Mouse (Mus musculus) intestine, embryonic 15.5 days (tissue): Measurements from ENCODE around the gene Grm1. TPM values are rescaled to one million over a fixed set of nuclear protein-coding genes. Genes with fewer than 3 reads are reported as not detected.

ENCODE experiments used
- ATAC-seq: fragments of 200-750 bp; cut with Nextera tagmentation; 2 replicates; pipeline ENCODE4 v1.8.0; 2017; ENCODE audit warnings: moderate TSS enrichment, moderate library complexity
- H3K27ac ChIP-seq: fragments of 300-500 bp; sonication (generic); 2 replicates; pipeline ENCODE4 v1.5.1; 2015; ENCODE audit warnings: mild to moderate bottlenecking, inconsistent platforms
- H3K27me3 ChIP-seq: fragments of 300-500 bp; sonication (generic); replicated peaks from 2 replicates; pipeline ENCODE4 v1.6.1; 2015; ENCODE audit warnings: inconsistent platforms
- H3K36me3 ChIP-seq: fragments of 300-500 bp; sonication (generic); 2 replicates; pipeline ENCODE4 v1.6.1; 2015; ENCODE audit warnings: inconsistent platforms
- H3K4me1 ChIP-seq: fragments of 300-500 bp; sonication (generic); replicated peaks from 2 replicates; pipeline ENCODE4 v1.6.1; 2015; ENCODE audit warnings: inconsistent platforms
- H3K4me2 ChIP-seq: fragments of 300-500 bp; sonication (generic); replicated peaks from 2 replicates; pipeline ENCODE4 v1.6.1; 2015; ENCODE audit warnings: mild to moderate bottlenecking, inconsistent platforms
- H3K4me3 ChIP-seq: fragments of 300-500 bp; sonication (generic); replicated peaks from 2 replicates; pipeline ENCODE4 v1.5.1; 2015; ENCODE audit warnings: inconsistent platforms
- H3K9ac ChIP-seq: fragments of 300-500 bp; sonication (generic); 2 replicates; pipeline ENCODE4 v1.6.1; 2015; ENCODE audit warnings: inconsistent platforms
- H3K9me3 ChIP-seq: fragments of 300-500 bp; sonication (generic); 2 replicates; pipeline ENCODE4 v1.6.1; 2016; ENCODE audit warnings: inconsistent platforms
- WGBS: fragments of 180-500 bp; shearing (Covaris S2); methylation state at CpG from one replicate; pipeline ENCODE4 v1.1.7; 2015; 5-methylcytosine and 5-hydroxymethylcytosine counted together
- polyA plus RNA-seq: library from polyadenylated mRNA; unstranded; fragments of >200 nt; fragmentation: Nextera tagmentation; extraction: Ambion mirVana; gene quantifications from 2 replicates; pipeline ENCODE4 v1.2.1, GENCODE M21; 2015

The Grm1 gene
- polyA plus RNA-seq, 1 experiment from 2014 or later, result 0.04 TPM

- Histone ChIP-seq H3K4me2 (no peak overlapping the region), H3K9me3 (no peaks in the 10 kb centered on the region), H3K27ac (no peak overlapping the region), H3K9ac (no peak overlapping the region), H3K4me1 (no peaks in the 10 kb centered on the region), H3K36me3 (no peaks in the 10 kb centered on the region), H3K27me3 (no peaks in the 10 kb centered on the region), H3K4me3 (no peak overlapping the region)
- WGBS, result 90% methylated on average over 1 of the region's 1 CpGs
- no peak for ATAC-seq
Measured at GRCm38 (mm10) chr10:11044455-11045106, 37.6 kb downstream of the Grm1 start.

DNA sequence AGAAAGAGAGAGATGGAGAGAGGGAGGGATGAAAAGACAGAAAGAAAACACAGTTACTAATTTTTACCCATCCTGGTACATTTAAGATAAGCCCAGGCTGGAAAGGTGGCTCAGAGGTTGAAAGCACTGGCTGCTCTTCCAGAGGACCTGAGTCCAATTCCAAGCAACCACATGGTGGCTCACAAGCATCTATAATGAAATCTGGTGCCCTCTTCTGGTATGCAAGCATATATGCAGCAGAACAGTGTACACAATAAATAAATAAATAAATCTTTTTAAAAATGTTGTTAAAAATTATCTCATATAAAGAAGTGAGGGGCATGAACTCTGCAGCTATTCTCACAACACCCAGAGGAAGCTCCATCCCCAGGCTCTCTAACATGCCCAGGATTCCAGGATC is 42.8 kb downstream of the Grm1 start:
- no peaks in the 10 kb centered on the region for H3K27me3 ChIP-seq
- no peaks in the 10 kb centered on the region for H3K9me3 ChIP-seq
- no peaks in the 10 kb centered on the region for H3K4me1 ChIP-seq
- H3K36me3 ChIP-seq, result no peaks in the 10 kb centered on the region
- no peak overlapping the region for H3K27ac ChIP-seq
- no peak overlapping the region for H3K4me2 ChIP-seq
- ATAC-seq, result no peak
- H3K4me3 ChIP-seq, result no peak overlapping the region
- H3K9ac ChIP-seq, result no peak overlapping the region

DNA sequence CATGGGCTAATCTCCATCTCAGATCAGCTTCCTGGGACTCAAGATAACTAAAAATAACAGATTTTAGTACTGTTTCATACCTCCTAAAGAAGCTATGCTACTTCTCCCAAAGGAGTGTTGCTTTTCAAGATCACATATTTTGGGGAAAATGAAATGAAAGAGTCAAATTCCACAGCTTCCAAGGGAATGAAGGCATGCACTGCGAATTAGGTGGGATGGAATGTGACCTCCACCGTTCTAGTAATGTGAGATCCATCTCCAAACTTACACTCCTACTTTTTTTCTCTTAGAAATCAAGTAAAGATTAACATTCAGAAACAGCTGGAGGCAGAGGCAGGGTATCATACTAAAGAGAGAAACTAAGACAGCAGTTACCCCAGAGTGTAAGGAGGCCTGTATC is 49.9 kb downstream of the Grm1 start:
- Histone ChIP-seq H3K4me2 (no peak overlapping the region), H3K9me3 (no peaks in the 10 kb centered on the region), H3K4me3 (no peak overlapping the region), H3K36me3 (no peaks in the 10 kb centered on the region), H3K27ac (no peak overlapping the region), H3K9ac (no peak overlapping the region), H3K27me3 (no peaks in the 10 kb centered on the region), H3K4me1 (no peaks in the 10 kb centered on the region)
- ATAC-seq, result no peak
- 53% methylated on average over 2 of the region's 2 CpGs for whole genome bisulfite sequencing

DNA sequence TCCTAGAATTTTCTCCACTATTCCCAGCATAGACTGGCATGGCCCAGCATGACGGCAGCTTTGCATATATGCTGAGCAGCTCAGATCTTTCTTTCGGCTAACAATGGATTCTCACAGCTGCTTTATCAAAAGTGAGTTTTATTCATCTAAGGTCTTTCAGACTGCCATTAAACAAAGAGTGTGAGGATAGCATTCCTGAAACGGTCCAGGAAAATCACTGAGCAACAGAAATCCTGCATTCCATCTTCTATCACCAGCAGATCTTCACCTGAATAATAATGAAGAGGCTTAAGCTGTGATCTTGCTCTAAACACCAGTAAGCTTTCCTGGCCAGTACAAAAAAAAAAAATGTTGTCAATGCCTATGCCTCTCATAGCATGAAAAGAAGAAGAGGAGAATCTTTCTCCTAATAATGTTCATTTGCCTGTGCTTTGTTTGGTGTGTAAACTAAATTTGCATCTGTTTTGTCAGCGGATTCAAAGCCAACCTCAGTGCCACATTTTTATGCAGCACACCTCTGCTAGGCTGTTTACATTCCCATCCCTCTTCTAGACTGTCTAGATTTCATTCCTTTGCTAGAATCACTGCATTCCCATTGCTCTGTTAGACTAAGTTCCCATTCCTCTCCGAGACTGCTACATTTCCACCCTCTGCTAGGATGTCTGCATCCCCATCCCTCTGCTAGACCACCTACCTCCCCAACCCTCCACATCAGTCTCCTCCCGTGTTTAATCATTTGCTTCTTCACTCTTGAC is 56.2 kb downstream of the Grm1 start:
- 44% methylated on average over 6 of the region's 6 CpGs for WGBS
- H3K9ac ChIP-seq, result no peak overlapping the region

GRCm38 (mm10) chr10:11018970-11019531 is 63.1 kb downstream of the Grm1 start:
- Histone ChIP-seq H3K27me3 (no peaks in the 10 kb centered on the region), H3K9ac (no peak overlapping the region), H3K36me3 (no peaks in the 10 kb centered on the region), H3K4me1 (no peaks in the 10 kb centered on the region), H3K9me3 (no peaks in the 10 kb centered on the region), H3K4me2 (no peak overlapping the region), H3K4me3 (no peak overlapping the region), H3K27ac (no peak overlapping the region)
- no peak for ATAC-seq
- 78% methylated on average over 2 of the region's 2 CpGs for WGBS

More for the DNA sequence above, 56.2 kb downstream of the Grm1 start:
- no peak for ATAC-seq
- Histone ChIP-seq H3K4me1 (no peaks in the 10 kb centered on the region), H3K4me2 (no peak overlapping the region), H3K4me3 (no peak overlapping the region), H3K9me3 (no peaks in the 10 kb centered on the region), H3K27me3 (no peaks in the 10 kb centered on the region), H3K36me3 (no peaks in the 10 kb centered on the region), H3K27ac (no peak overlapping the region)

- WGBS, result 57% methylated on average over 3 of the region's 3 CpGs
- Histone ChIP-seq H3K36me3 (no peaks in the 10 kb centered on the region), H3K27me3 (no peaks in the 10 kb centered on the region), H3K27ac (no peak overlapping the region), H3K4me1 (no peaks in the 10 kb centered on the region), H3K9me3 (no peaks in the 10 kb centered on the region), H3K4me3 (no peak overlapping the region), H3K9ac (no peak overlapping the region), H3K4me2 (no peak overlapping the region)
- ATAC-seq, result no peak
Measured at GRCm38 (mm10) chr10:11013653-11014052, 68.5 kb downstream of the Grm1 start.

DNA sequence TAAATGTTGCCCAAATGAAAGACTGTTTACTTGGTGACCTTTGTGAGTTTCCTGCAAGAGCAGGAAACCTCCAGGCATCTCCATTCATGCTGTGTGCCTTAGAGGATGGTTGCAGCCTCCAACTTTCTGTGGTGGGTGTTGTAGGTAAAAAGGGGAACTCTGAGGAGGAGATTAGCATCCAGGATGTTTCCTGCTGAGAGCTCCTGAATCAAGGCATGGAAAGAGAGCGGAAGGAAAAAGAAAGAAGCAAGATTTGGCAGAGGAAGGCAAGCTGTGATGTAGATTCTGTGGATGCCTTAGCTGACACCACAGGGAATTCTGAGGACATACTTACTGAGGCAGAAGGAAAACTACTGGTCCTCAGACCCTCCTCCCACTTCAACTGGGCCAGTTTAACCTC is 85.4 kb downstream of the Grm1 start:
- Histone ChIP-seq H3K27ac (no peak overlapping the region), H3K9ac (no peak overlapping the region), H3K9me3 (no peaks in the 10 kb centered on the region), H3K36me3 (no peaks in the 10 kb centered on the region), H3K27me3 (no peaks in the 10 kb centered on the region), H3K4me3 (no peak overlapping the region), H3K4me2 (no peak overlapping the region), H3K4me1 (no peaks in the 10 kb centered on the region)
- 30% methylated on average over 1 of the region's 1 CpGs for WGBS
- no peak for ATAC-seq

DNA sequence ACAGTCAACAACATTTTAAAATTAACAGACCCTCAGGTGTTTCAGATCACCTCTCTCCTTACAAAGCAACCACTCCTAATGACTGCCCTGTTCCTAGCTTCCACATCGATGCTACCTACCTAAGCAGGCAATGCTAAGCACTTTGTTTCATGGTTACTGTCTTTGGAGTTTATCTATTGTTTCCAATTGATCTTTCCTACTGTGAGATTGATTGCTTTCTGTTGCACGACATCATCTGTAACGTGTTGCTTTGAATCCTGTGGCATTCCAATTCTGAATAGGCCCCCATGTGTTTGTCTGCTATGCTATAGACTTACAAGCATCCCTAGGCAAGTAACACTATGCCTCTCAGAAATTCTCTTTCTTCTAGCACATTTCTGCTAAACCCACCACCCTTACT is 90.4 kb downstream of the Grm1 start:
- H3K9ac ChIP-seq, result no peak overlapping the region
- H3K27ac ChIP-seq, result no peak overlapping the region
- no peak overlapping the region for H3K4me3 ChIP-seq
- H3K27me3 ChIP-seq, result no peaks in the 10 kb centered on the region
- H3K4me2 ChIP-seq, result no peak overlapping the region
- H3K36me3 ChIP-seq, result no peaks in the 10 kb centered on the region
- no peaks in the 10 kb centered on the region for H3K9me3 ChIP-seq
- no peak for ATAC-seq
- H3K4me1 ChIP-seq, result no peaks in the 10 kb centered on the region
- 80% methylated on average over 3 of the region's 3 CpGs for WGBS

GRCm38 (mm10) chr10:10971311-10971710 is 110.8 kb downstream of the Grm1 start:
- H3K4me2 ChIP-seq, result no peak overlapping the region
- no peaks in the 10 kb centered on the region for H3K4me1 ChIP-seq
- H3K36me3 ChIP-seq, result no peaks in the 10 kb centered on the region
- no peak for ATAC-seq
- H3K9ac ChIP-seq, result no peak overlapping the region
- WGBS, result 50% methylated on average over 2 of the region's 2 CpGs
- H3K9me3 ChIP-seq, result no peaks in the 10 kb centered on the region
- no peak overlapping the region for H3K27ac ChIP-seq
- H3K27me3 ChIP-seq, result no peaks in the 10 kb centered on the region
- H3K4me3 ChIP-seq, result no peak overlapping the region

GRCm38 (mm10) chr10:10964490-10965150 is 117.5 kb downstream of the Grm1 start:
- H3K4me3 ChIP-seq, result no peak overlapping the region
- no peaks in the 10 kb centered on the region for H3K9me3 ChIP-seq
- no peak overlapping the region for H3K9ac ChIP-seq
- no peak overlapping the region for H3K4me2 ChIP-seq
- H3K36me3 ChIP-seq, result no peaks in the 10 kb centered on the region
- H3K27ac ChIP-seq, result no peak overlapping the region
- H3K4me1 ChIP-seq, result no peaks in the 10 kb centered on the region
- H3K27me3 ChIP-seq, result no peaks in the 10 kb centered on the region
- 84% methylated on average over 6 of the region's 6 CpGs for WGBS
- ATAC-seq, result no peak

- ATAC-seq, result no peak
Measured at GRCm38 (mm10) chr10:10950557-10950956, 131.6 kb downstream of the Grm1 start.

GRCm38 (mm10) chr10:10949172-10949571 is 133.0 kb downstream of the Grm1 start:
- no peaks in the 10 kb centered on the region for H3K9me3 ChIP-seq
- 80% methylated on average over 3 of the region's 3 CpGs for WGBS
- no peak overlapping the region for H3K9ac ChIP-seq
- no peak overlapping the region for H3K4me2 ChIP-seq
- H3K36me3 ChIP-seq, result no peaks in the 10 kb centered on the region
- H3K4me1 ChIP-seq, result no peaks in the 10 kb centered on the region
- H3K4me3 ChIP-seq, result no peak overlapping the region
- no peak overlapping the region for H3K27ac ChIP-seq
- no peaks in the 10 kb centered on the region for H3K27me3 ChIP-seq
- no peak for ATAC-seq

More at GRCm38 (mm10) chr10:10950557-10950956, 131.6 kb downstream of the Grm1 start:
- Histone ChIP-seq H3K27ac (no peak overlapping the region), H3K36me3 (no peaks in the 10 kb centered on the region), H3K4me2 (no peak overlapping the region), H3K27me3 (no peaks in the 10 kb centered on the region), H3K9me3 (no peaks in the 10 kb centered on the region), H3K4me3 (no peak overlapping the region), H3K9ac (no peak overlapping the region), H3K4me1 (no peaks in the 10 kb centered on the region)
- WGBS, result 82% methylated on average over 3 of the region's 3 CpGs
